Mouse (Mus musculus) myocyte (in vitro differentiated cells): ENCODE results near the gene Olfr622.

Experiments
- CEBPB ChIP-seq: IDR thresholded peaks from 2 replicates; pipeline ENCODE4 v1.6.1; 2011; ENCODE audit warnings: mild to moderate bottlenecking, moderate library complexity; ENCODE audit not compliant: poor library complexity, insufficient read depth, severe bottlenecking
- E2F4 ChIP-seq: IDR thresholded peaks from one replicate; pipeline ENCODE4 v1.6.1; 2011; ENCODE audit warnings: mild to moderate bottlenecking, control low read depth, moderate library complexity; ENCODE audit not compliant: insufficient read depth
- MAX ChIP-seq: IDR thresholded peaks from one replicate; pipeline ENCODE4 v1.6.1; 2011; ENCODE audit warnings: low read depth, mild to moderate bottlenecking, control low read depth
- POLR2A ChIP-seq: IDR thresholded peaks from one replicate; pipeline ENCODE4 v1.6.1; 2011; ENCODE audit warnings: low read depth, mild to moderate bottlenecking, control low read depth, moderate library complexity; ENCODE audit not compliant: insufficient read length
- POLR2AphosphoS2 ChIP-seq: IDR thresholded peaks from one replicate; pipeline ENCODE4 v1.6.1; 2011; ENCODE audit warnings: low read depth, control low read depth; ENCODE audit not compliant: insufficient read length
- REST ChIP-seq: IDR thresholded peaks from one replicate; pipeline ENCODE4 v1.6.1; 2011; ENCODE audit warnings: mild to moderate bottlenecking, control low read depth, moderate library complexity; ENCODE audit not compliant: insufficient read depth, insufficient read length

DNA sequence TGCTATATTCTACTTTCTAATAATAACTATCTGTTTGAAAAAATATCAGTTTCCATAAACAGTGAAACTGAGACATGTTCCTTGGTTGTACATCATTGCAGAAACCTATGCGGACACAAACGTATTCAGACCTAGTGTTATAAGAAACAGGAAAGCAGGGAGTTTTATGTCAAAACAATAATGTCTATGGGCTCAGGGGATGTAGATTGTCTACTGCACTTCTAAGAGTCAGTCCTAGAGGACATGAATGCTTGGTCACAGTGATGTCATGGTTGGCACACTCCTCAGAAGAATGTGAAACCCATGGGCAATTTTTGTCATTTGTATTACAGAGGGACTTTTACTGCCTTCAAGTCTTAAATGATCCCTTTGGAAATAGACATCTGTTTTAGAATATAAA, 28.6 kb upstream of the Olfr622 start, which contains the start of gene Olfr624:
- TF ChIP-seq POLR2A: no peak
- TF ChIP-seq MAX: no peak
- TF ChIP-seq CEBPB: no peak
- no peak for TF ChIP-seq POLR2AphosphoS2
- no peak for TF ChIP-seq E2F4
- TF ChIP-seq REST: no peak
